ENCODE assay signal across 9 mouse cellular contexts in genomic region chr17:66404883-66405590, GRCm38 (mm10). TPM values are rescaled to one million over a fixed set of nuclear protein-coding genes. Genes with fewer than 3 reads are reported as not detected.
DNase-seq lines count a peak whose midpoint lies in the region; ATAC-seq and TF ChIP-seq lines count a peak whose summit lies in the region.
"Had no signal": no experiment of that assay in that cellular context is flagged by ENCODE, and none has a peak within 500 bp of the region (broad histone marks: within the 10 kb centered on the region; RNA-seq: fewer than 3 reads in every experiment).

No protein-coding gene starts in this region.

- H3K4me2 ChIP-seq in intestine, embryonic 14.5 days (ENCODE audit: low read length), result 0 out of 2 replicates have a peak overlapping the region, but pooled peaks have one; percentile 27
- H3K4me2 ChIP-seq in intestine, postnatal 0 days (replicated peaks; ENCODE audit: low read depth), result no peak overlapping the region; the same call in 1 of the 2 replicates
- peak overlapping the region; percentile 31 for H3K4me2 ChIP-seq in embryonic facial prominence, embryonic 14.5 days (ENCODE audit: low read depth, low read length)
- peak overlapping the region; percentile 13; the same call in 1 of the 2 replicates for H3K4me2 ChIP-seq in hindbrain, embryonic 11.5 days (replicated peaks; ENCODE audit: low read depth, low read length)
- peak overlapping the region; percentile 52 for H3K4me2 ChIP-seq in lung, embryonic 14.5 days

- WGBS in intestine, embryonic 14.5 days, result 20% methylated on average over 10 of the region's 10 CpGs
- WGBS in intestine, postnatal 0 days, result 21% methylated on average over 10 of the region's 10 CpGs
- 17% methylated on average over 10 of the region's 10 CpGs for whole genome bisulfite sequencing in embryonic facial prominence, embryonic 14.5 days
- whole genome bisulfite sequencing in hindbrain, embryonic 11.5 days, result 17% methylated on average over 10 of the region's 10 CpGs
- WGBS in lung, embryonic 14.5 days, result 8% methylated on average over 10 of the region's 10 CpGs

- no peak overlapping the region for H3K9ac ChIP-seq in intestine, embryonic 14.5 days (ENCODE audit: low read length)
- H3K9ac ChIP-seq in intestine, postnatal 0 days (ENCODE audit: low read depth, low read length), result no peak overlapping the region
- H3K9ac ChIP-seq in embryonic facial prominence, embryonic 14.5 days (ENCODE audit: low read depth, low read length), result no peak overlapping the region
- H3K9ac ChIP-seq in hindbrain, embryonic 11.5 days (ENCODE audit: low read depth, low read length), result no peak overlapping the region; the same call in 1 of the 2 replicates
- H3K9ac ChIP-seq in lung, embryonic 14.5 days, result no peak overlapping the region

- TF ChIP-seq CTCF in intestine, postnatal 0 days (IDR thresholded peaks at IDR 0.05; ENCODE audit: low read depth), result no peak
- TF ChIP-seq CTCF in lung, embryonic 14.5 days (IDR thresholded peaks at IDR 0.05; ENCODE audit: low read depth), result 0 out of 2 replicates have a peak, but pooled peaks have one; percentile 20

- H3K4me3 ChIP-seq in intestine, embryonic 14.5 days (ENCODE audit: low read depth, low read length), result no peak overlapping the region
- no peak overlapping the region for H3K4me3 ChIP-seq in intestine, postnatal 0 days (ENCODE audit: low read depth, low read length)
- H3K4me3 ChIP-seq in embryonic facial prominence, embryonic 14.5 days (ENCODE audit: low read depth, low read length), result no peak overlapping the region
- H3K4me3 ChIP-seq in hindbrain, embryonic 11.5 days (ENCODE audit: low read depth, low read length), result no peak overlapping the region
- H3K4me3 ChIP-seq in lung, embryonic 14.5 days (ENCODE audit: low read depth, low read length), result 0 out of 2 replicates have a peak overlapping the region, but pooled peaks have one; percentile 3

- H3K36me3 ChIP-seq in intestine, embryonic 14.5 days (ENCODE audit: control insufficient read depth, insufficient read depth, low read length), result no peaks in the 10 kb centered on the region
- no peaks in the 10 kb centered on the region for H3K36me3 ChIP-seq in intestine, postnatal 0 days (ENCODE audit: control insufficient read depth, insufficient read depth)
- no peaks in the 10 kb centered on the region for H3K36me3 ChIP-seq in embryonic facial prominence, embryonic 14.5 days (ENCODE audit: control insufficient read depth, insufficient read depth, low read length)
- no peaks in the 10 kb centered on the region for H3K36me3 ChIP-seq in hindbrain, embryonic 11.5 days (ENCODE audit: control insufficient read depth, insufficient read depth, low read length)
- no peaks in the 10 kb centered on the region for H3K36me3 ChIP-seq in lung, embryonic 14.5 days (ENCODE audit: insufficient read depth)
- H3K36me3 ChIP-seq: G1E had no signal

- DNase-seq in intestine, embryonic 14.5 days (ENCODE audit: low spot score), result peak; percentile 64
- DNase-seq in adrenal gland, adult 18-20 months (ENCODE audit: low spot score in 2 of 2), result peak; percentile 53 to 62
- peak; percentile 80 for DNase-seq in embryonic facial prominence, embryonic 14.5 days (ENCODE audit: low spot score)
- peak; percentile 70 for DNase-seq in hindbrain, embryonic 11.5 days (ENCODE audit: low spot score)
- peak; percentile 89 for DNase-seq in lung, embryonic 14.5 days
- DNase-seq in right cerebral cortex, postnatal 4 days, result peak; percentile 45
- DNase-seq in thymus, postnatal 10 days (ENCODE audit: low spot score in 2 of 2), result no peak

- H3K9me3 ChIP-seq in intestine, embryonic 14.5 days (ENCODE audit: control insufficient read depth, low read length), result no peaks in the 10 kb centered on the region
- no peaks in the 10 kb centered on the region for H3K9me3 ChIP-seq in intestine, postnatal 0 days (ENCODE audit: control insufficient read depth)
- H3K9me3 ChIP-seq in embryonic facial prominence, embryonic 14.5 days (ENCODE audit: control insufficient read depth, low read length), result no peaks in the 10 kb centered on the region
- no peaks in the 10 kb centered on the region for H3K9me3 ChIP-seq in hindbrain, embryonic 11.5 days (ENCODE audit: control insufficient read depth, low read length)
- H3K9me3 ChIP-seq in lung, embryonic 14.5 days (ENCODE audit: low read depth, low read length), result no peaks in the 10 kb centered on the region

- H3K27me3 ChIP-seq in intestine, embryonic 14.5 days (replicated peaks; ENCODE audit: control insufficient read depth, insufficient read depth, low read length), result 0 out of 2 replicates have a peak, but pooled peaks cover 2% of the 10 kb centered on the region
- no peaks in the 10 kb centered on the region for H3K27me3 ChIP-seq in intestine, postnatal 0 days (replicated peaks; ENCODE audit: control insufficient read depth, insufficient read depth, low read length)
- no peaks in the 10 kb centered on the region for H3K27me3 ChIP-seq in embryonic facial prominence, embryonic 14.5 days (replicated peaks; ENCODE audit: control insufficient read depth, insufficient read depth, low read length)
- H3K27me3 ChIP-seq in hindbrain, embryonic 11.5 days (ENCODE audit: control insufficient read depth, insufficient read depth, low read length), result no peaks in the 10 kb centered on the region
- no peaks in the 10 kb centered on the region for H3K27me3 ChIP-seq in lung, embryonic 14.5 days (ENCODE audit: insufficient read depth, low read length)

- ATAC-seq in intestine, embryonic 14.5 days (replicated peaks; ENCODE audit: low FRiP score, low TSS enrichment, low read depth), result no peak
- no peak for ATAC-seq in intestine, postnatal 0 days
- ATAC-seq in embryonic facial prominence, embryonic 14.5 days (ENCODE audit: low read depth), result peak; percentile 66
- peak; percentile 56 for ATAC-seq in hindbrain, embryonic 11.5 days (ENCODE audit: low FRiP score)
- peak; percentile 80 for ATAC-seq in lung, embryonic 14.5 days (ENCODE audit: insufficient read depth)

- H3K27ac ChIP-seq in intestine, embryonic 14.5 days (ENCODE audit: low read depth), result peak overlapping the region; percentile 22; the same call in 1 of the 2 replicates
- no peak overlapping the region for H3K27ac ChIP-seq in intestine, postnatal 0 days (ENCODE audit: low read depth, low read length)
- H3K27ac ChIP-seq in embryonic facial prominence, embryonic 14.5 days (replicated peaks; ENCODE audit: low read depth, low read length), result peak overlapping the region; percentile 48; the same call in 1 of the 2 replicates
- peak overlapping the region; percentile 56; the same call in 1 of the 2 replicates for H3K27ac ChIP-seq in hindbrain, embryonic 11.5 days (ENCODE audit: low read depth, low read length)
- H3K27ac ChIP-seq in lung, embryonic 14.5 days (ENCODE audit: low read depth), result peak overlapping the region; percentile 94

- H3K4me1 ChIP-seq in intestine, embryonic 14.5 days (replicated peaks; ENCODE audit: control insufficient read depth, insufficient read depth, low read length), result peaks cover 40% of the 10 kb centered on the region
- H3K4me1 ChIP-seq in intestine, postnatal 0 days (replicated peaks; ENCODE audit: control insufficient read depth, insufficient read depth, low read length), result no peaks in the 10 kb centered on the region
- peaks cover 18% of the 10 kb centered on the region for H3K4me1 ChIP-seq in embryonic facial prominence, embryonic 14.5 days (ENCODE audit: control insufficient read depth, insufficient read depth, low read length)
- H3K4me1 ChIP-seq in hindbrain, embryonic 11.5 days (replicated peaks; ENCODE audit: control insufficient read depth, insufficient read depth, low read length), result peaks cover 22% of the 10 kb centered on the region
- H3K4me1 ChIP-seq in lung, embryonic 14.5 days (ENCODE audit: insufficient read depth), result peaks cover 30% of the 10 kb centered on the region

RNA-seq across cellular contexts. Expression of gene Mtcl1, which starts 44.5 kb away (rescaled TPM):
- 11.7 and 14.6 TPM in 2 replicates for polyA plus RNA-seq in intestine, embryonic 14.5 days (2014; fragmentation: Nextera tagmentation; extraction: Ambion mirVana)
- 1.5 and 1.9 TPM in 2 replicates for polyA plus RNA-seq in intestine, postnatal 0 days (2015; fragmentation: Nextera tagmentation; extraction: Ambion mirVana)
- 1 to 10 TPM; 5.1 to 6.1 TPM for total RNA-seq in adrenal gland, adult 18-20 months (2021)
- polyA plus RNA-seq in embryonic facial prominence, embryonic 14.5 days (2014; fragmentation: Nextera tagmentation; extraction: Ambion mirVana), result 8.2 and 8.8 TPM in 2 replicates
- polyA plus RNA-seq in hindbrain, embryonic 11.5 days (2014; fragmentation: Nextera tagmentation; extraction: Ambion mirVana), result 47.9 and 59.8 TPM in 2 replicates
- polyA plus RNA-seq in lung, embryonic 14.5 days (2014; fragmentation: Nextera tagmentation; extraction: Ambion mirVana), result 10.7 and 14.3 TPM in 2 replicates
- polyA plus RNA-seq: G1E had no signal

Comparison
In these comparisons a context has a peak if more than half of its experiments do, and no peak if none do; other contexts are left out.
1. ATAC-seq: peak in embryonic facial prominence, embryonic 14.5 days (single experiment), hindbrain, embryonic 11.5 days (single experiment) and lung, embryonic 14.5 days (single experiment); none in intestine, embryonic 14.5 days (single experiment) and intestine, postnatal 0 days (single experiment).
2. DNase-seq: peak in intestine, embryonic 14.5 days (single experiment), adrenal gland, adult 18-20 months (2 of 2), embryonic facial prominence, embryonic 14.5 days (single experiment), hindbrain, embryonic 11.5 days (single experiment), lung, embryonic 14.5 days (single experiment) and right cerebral cortex, postnatal 4 days (single experiment); none in thymus, postnatal 10 days (0 of 2).